Mouse (Mus musculus) cerebellum, adult 2 months (tissue): ENCODE results near the gene Ube4b.

Experiments
- CTCF ChIP-seq: fragments of 200-500 bp; IDR thresholded peaks from 2 replicates; pipeline ENCODE4 v1.5.1; 2011; ENCODE audit warnings: low read depth, mild to moderate bottlenecking, control low read depth, low read length, moderate library complexity, borderline replicate concordance; ENCODE audit not compliant: insufficient read depth
- POLR2A ChIP-seq: fragments of 200-500 bp; IDR thresholded peaks from 2 replicates; pipeline ENCODE4 v1.6.1; 2011; ENCODE audit warnings: low read length, control low read depth, borderline replicate concordance; ENCODE audit not compliant: insufficient read depth

GRCm38 (mm10) chr4:149395581-149395980, 31.0 kb downstream of the Ube4b start:
- TF ChIP-seq CTCF (no peak), POLR2A (no peak)
